Mouse (Mus musculus) C2C12 (cell line): ENCODE results near the gene Akr1b10.

Experiments
- CEBPB ChIP-seq: IDR thresholded peaks from one replicate; pipeline ENCODE4 v1.6.1; 2011; ENCODE audit warnings: low read depth, mild to moderate bottlenecking, control low read depth, moderate library complexity
- CTCF ChIP-seq: IDR thresholded peaks from one replicate; pipeline ENCODE4 v1.5.1; 2011; ENCODE audit not compliant: control insufficient read depth, insufficient read depth, insufficient read length
- FOSL1 ChIP-seq: IDR thresholded peaks from one replicate; pipeline ENCODE4 v1.8.0; 2011; ENCODE audit warnings: mild to moderate bottlenecking, low read length; ENCODE audit not compliant: poor library complexity, insufficient read depth, severe bottlenecking
- MAX ChIP-seq: IDR thresholded peaks from one replicate; pipeline ENCODE4 v1.6.1; 2011; ENCODE audit warnings: mild to moderate bottlenecking, control low read depth
- MYOD1 ChIP-seq: IDR thresholded peaks from one replicate; pipeline ENCODE4 v1.6.1; 2011; ENCODE audit warnings: low read depth; ENCODE audit not compliant: control insufficient read depth, insufficient read length
- MYOG ChIP-seq: IDR thresholded peaks from one replicate; pipeline ENCODE4 v1.6.1; 2011; ENCODE audit not compliant: control insufficient read depth, insufficient read length; ENCODE audit errors: extremely low read depth
- USF1 ChIP-seq: IDR thresholded peaks from one replicate; pipeline ENCODE4 v1.6.1; 2011; ENCODE audit warnings: low read depth, mild to moderate bottlenecking, control low read depth, moderate library complexity

DNA sequence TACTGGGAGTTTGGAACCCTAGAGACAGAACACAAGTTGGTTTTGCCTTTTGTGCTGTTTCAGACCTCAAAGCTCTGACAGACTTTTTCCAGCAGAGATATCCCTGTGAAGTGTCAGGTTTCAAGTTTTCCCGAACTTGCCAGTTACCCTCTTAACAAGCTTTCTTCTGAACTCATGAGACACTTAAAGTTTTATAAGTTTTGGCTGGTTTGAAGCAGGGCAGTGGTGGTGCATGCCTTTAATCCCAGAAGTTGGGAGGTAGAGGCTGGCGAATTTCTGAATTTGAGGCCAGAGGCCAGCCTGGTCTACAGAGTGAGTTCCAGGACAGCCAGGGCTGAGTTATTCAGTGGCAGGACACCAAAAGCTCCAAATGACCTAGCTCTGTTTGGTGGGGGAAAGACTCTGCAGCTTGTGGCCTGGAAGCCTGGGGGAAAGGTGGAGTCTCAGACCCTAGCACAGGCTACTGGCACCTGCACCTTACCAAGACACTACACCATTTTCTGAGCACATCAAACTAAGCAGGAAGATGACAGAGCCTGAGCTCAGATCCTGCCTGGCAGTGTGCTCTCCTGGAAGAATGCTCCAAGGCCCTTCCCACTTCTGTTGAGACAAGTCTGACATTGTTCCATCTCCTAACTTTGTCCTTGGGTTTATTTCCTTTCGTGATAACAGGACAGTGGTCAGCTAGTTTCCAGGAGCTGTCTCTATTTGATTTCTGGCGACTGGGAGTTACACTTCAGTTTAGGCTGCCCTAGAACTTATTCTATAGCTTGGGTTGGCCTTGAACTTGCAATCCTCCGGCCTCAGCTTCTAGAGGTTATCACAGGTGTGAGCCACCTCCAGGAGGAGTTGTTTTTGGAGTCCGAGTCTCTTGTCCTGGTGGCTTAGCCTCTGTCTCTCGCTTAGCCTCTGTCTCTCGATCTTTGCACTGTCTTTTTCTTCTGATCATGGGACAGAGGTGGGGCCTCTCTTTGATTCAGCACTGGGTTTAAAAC is 29.4 kb upstream of the Akr1b10 start:
- TF ChIP-seq CTCF, result no peak
- no peak for TF ChIP-seq MAX
- no peak for TF ChIP-seq USF1
- TF ChIP-seq CEBPB, result no peak
- no peak for TF ChIP-seq MYOG
- TF ChIP-seq MYOD1, result no peak
- no peak for TF ChIP-seq FOSL1
